Comparison of ENCODE assay signal across 9 mouse cellular contexts in genomic region chr7:24662575-24662974, GRCm38 (mm10). TPM values are rescaled to one million over a fixed set of nuclear protein-coding genes. Genes with fewer than 3 reads are reported as not detected.
A peak's percentile ranks its signal among the peaks of the same experiment; 100 is the strongest.
DNase-seq lines count a peak whose midpoint lies in the region; ATAC-seq and TF ChIP-seq lines count a peak whose summit lies in the region.
"Had no signal": no experiment of that assay in that cellular context is flagged by ENCODE, and none has a peak within 500 bp of the region (broad histone marks: within the 10 kb centered on the region; RNA-seq: fewer than 3 reads in every experiment).

No protein-coding gene starts in this region.

- no peak overlapping the region for H3K4me3 ChIP-seq in ES-Bruce4 (ENCODE audit: low read depth, low read length)
- H3K4me3 ChIP-seq in embryonic facial prominence, embryonic 11.5 days (ENCODE audit: low read depth, low read length) = no peak overlapping the region
- no peak overlapping the region for H3K4me3 ChIP-seq in lung, adult 2 months (replicated peaks; ENCODE audit: extremely low read depth, low read depth, low read length)
- H3K4me3 ChIP-seq in neural tube, embryonic 15.5 days (replicated peaks) = no peak overlapping the region
- no peak overlapping the region for H3K4me3 ChIP-seq in thymus, adult 2 months (ENCODE audit: control insufficient read depth, insufficient read depth, low read length)

- TF ChIP-seq POLR2A in ES-Bruce4 (IDR thresholded peaks at IDR 0.05; ENCODE audit: insufficient read depth, low read length) = no peak
- no peak for TF ChIP-seq POLR2A in lung, adult 2 months (IDR thresholded peaks at IDR 0.05; ENCODE audit: borderline replicate concordance, extremely low read depth, low read depth, low read length)
- TF ChIP-seq POLR2A in thymus, adult 2 months (IDR thresholded peaks at IDR 0.05; ENCODE audit: control insufficient read depth, extremely low read depth, insufficient read depth, low read length, poor library complexity) = no peak

- H3K36me3 ChIP-seq in ES-Bruce4 (ENCODE audit: control insufficient read depth, insufficient read depth, low read length, poor library complexity, severe bottlenecking) = no peaks in the 10 kb centered on the region
- no peaks in the 10 kb centered on the region for H3K36me3 ChIP-seq in embryonic facial prominence, embryonic 11.5 days (replicated peaks; ENCODE audit: control insufficient read depth, insufficient read depth, low read depth, low read length)
- no peaks in the 10 kb centered on the region for H3K36me3 ChIP-seq in neural tube, embryonic 15.5 days
- no peaks in the 10 kb centered on the region for H3K36me3 ChIP-seq in thymus, adult 2 months (ENCODE audit: control insufficient read depth, insufficient read depth, low read length)

- 0 out of 2 replicates have a peak, but pooled peaks have one; percentile 34 for ATAC-seq in embryonic facial prominence, embryonic 11.5 days (replicated peaks; ENCODE audit: insufficient number of reproducible peaks, low FRiP score, low TSS enrichment, low read depth)
- peak; percentile 21; the same call in 1 of the 2 replicates for ATAC-seq in neural tube, embryonic 15.5 days (ENCODE audit: low FRiP score)

- no peak overlapping the region for H3K4me2 ChIP-seq in embryonic facial prominence, embryonic 11.5 days (ENCODE audit: low read depth, low read length)
- no peak overlapping the region for H3K4me2 ChIP-seq in neural tube, embryonic 15.5 days

- H3K4me1 ChIP-seq in ES-Bruce4 (ENCODE audit: control insufficient read depth, insufficient read depth, low read length) = peaks cover 7% of the 10 kb centered on the region
- H3K4me1 ChIP-seq in embryonic facial prominence, embryonic 11.5 days (ENCODE audit: control insufficient read depth, insufficient read depth, low read length) = no peaks in the 10 kb centered on the region
- H3K4me1 ChIP-seq in lung, adult 2 months (ENCODE audit: control insufficient read depth, insufficient read depth, low read length) = no peaks in the 10 kb centered on the region
- H3K4me1 ChIP-seq in neural tube, embryonic 15.5 days = no peaks in the 10 kb centered on the region
- peaks cover 14% of the 10 kb centered on the region for H3K4me1 ChIP-seq in thymus, adult 2 months (replicated peaks; ENCODE audit: control insufficient read depth, insufficient read depth, low read length)

- H3K9ac ChIP-seq in ES-Bruce4 (ENCODE audit: low read depth, poor library complexity, severe bottlenecking) = no peak overlapping the region
- no peak overlapping the region for H3K9ac ChIP-seq in embryonic facial prominence, embryonic 11.5 days (replicated peaks; ENCODE audit: low read length)
- H3K9ac ChIP-seq in neural tube, embryonic 15.5 days (replicated peaks) = no peak overlapping the region

- 24% methylated on average over 8 of the region's 8 CpGs for WGBS in embryonic facial prominence, embryonic 11.5 days
- WGBS in lung, adult 2 months = 10% methylated on average over 8 of the region's 8 CpGs
- WGBS in neural tube, embryonic 15.5 days = 15% methylated on average over 8 of the region's 8 CpGs
- 4% methylated on average over 8 of the region's 8 CpGs for WGBS in thymus, adult 2 months

- H3K27me3 ChIP-seq in ES-Bruce4 (ENCODE audit: control insufficient read depth, insufficient read depth, low read length, poor library complexity, severe bottlenecking) = no peaks in the 10 kb centered on the region
- H3K27me3 ChIP-seq in embryonic facial prominence, embryonic 11.5 days (ENCODE audit: control insufficient read depth, insufficient read depth, low read length) = no peaks in the 10 kb centered on the region
- no peaks in the 10 kb centered on the region for H3K27me3 ChIP-seq in neural tube, embryonic 15.5 days (replicated peaks)
- no peaks in the 10 kb centered on the region for H3K27me3 ChIP-seq in thymus, adult 2 months (ENCODE audit: control insufficient read depth, insufficient read depth, low read length)

- peak; percentile 52 to 64 for DNase-seq in adrenal gland, postnatal 36 days
- DNase-seq in embryonic facial prominence, embryonic 11.5 days (ENCODE audit: low spot score) = peak; percentile 89
- DNase-seq in heart, postnatal 14 days = peak; percentile 55 to 74
- DNase-seq in kidney, postnatal 4 days = peak; percentile 82 to 83
- peak; percentile 59 for DNase-seq in lung, adult 2 months
- peak; percentile 82 for DNase-seq in thymus, adult 2 months

- TF ChIP-seq EP300 in ES-Bruce4 (IDR thresholded peaks at IDR 0.05; ENCODE audit: insufficient read depth, low read depth, low read length) = no peak

- peak; percentile 85 for TF ChIP-seq CTCF in ES-Bruce4 (IDR thresholded peaks at IDR 0.05; ENCODE audit: low read depth, low read length)
- peak; percentile 83 for TF ChIP-seq CTCF in lung, adult 2 months (IDR thresholded peaks at IDR 0.05; ENCODE audit: insufficient read depth, low read length)
- TF ChIP-seq CTCF in thymus, adult 2 months (IDR thresholded peaks at IDR 0.05; ENCODE audit: borderline replicate concordance, control insufficient read depth, extremely low read depth, insufficient read depth, low read length, poor library complexity) = peak; percentile 74; the same call in 1 of the 2 replicates

- intact Hi-C loops in heart, postnatal 14 days (cut with DNase I) = loop anchor here (1.0 to 10.0 kb wide), 2 partner anchors 61 to 188 kb away; no protein-coding TSS in a partner anchor

- no peaks in the 10 kb centered on the region for H3K9me3 ChIP-seq in ES-Bruce4 (replicated peaks; ENCODE audit: control insufficient read depth, insufficient read depth, low read length, poor library complexity, severe bottlenecking)
- no peaks in the 10 kb centered on the region for H3K9me3 ChIP-seq in embryonic facial prominence, embryonic 11.5 days (replicated peaks; ENCODE audit: control insufficient read depth, low read length)
- no peaks in the 10 kb centered on the region for H3K9me3 ChIP-seq in neural tube, embryonic 15.5 days (replicated peaks)

- no peak overlapping the region for H3K27ac ChIP-seq in ES-Bruce4 (ENCODE audit: insufficient read depth, low read length)
- no peak overlapping the region for H3K27ac ChIP-seq in embryonic facial prominence, embryonic 11.5 days (replicated peaks; ENCODE audit: low read depth, low read length)
- H3K27ac ChIP-seq in neural tube, embryonic 15.5 days (replicated peaks) = no peak overlapping the region
- H3K27ac ChIP-seq in thymus, adult 2 months (ENCODE audit: control insufficient read depth, insufficient read depth, low read length) = no peak overlapping the region; the same call in 1 of the 2 replicates

RNA-seq across cellular contexts. Expression of gene Tex101, which starts 13.9 kb away (rescaled TPM):
- 0.85 and 1.5 TPM in 2 replicates for polyA plus RNA-seq in ES-Bruce4 (2011; ENCODE audit: insufficient read depth, insufficient read length, low read depth, missing spikeins)
- not detected for total RNA-seq in adrenal gland, postnatal 36 days (2021)
- polyA plus RNA-seq in embryonic facial prominence, embryonic 11.5 days (2014; fragmentation: Nextera tagmentation; extraction: Ambion mirVana) = not detected in 2 replicates
- not detected for total RNA-seq in heart, postnatal 14 days (2021)
- polyA plus RNA-seq in lung, adult 2 months (2012; rRNA removed) = 0.18 TPM in 1 of 2 replicates, not detected in the other
- polyA plus RNA-seq in neural tube, embryonic 15.5 days (2015; fragmentation: Nextera tagmentation; extraction: Ambion mirVana) = not detected in 2 replicates
- polyA plus RNA-seq in thymus, adult 2 months (2012; rRNA removed) = 0.38 TPM in 1 of 2 replicates, not detected in the other
- total RNA-seq: left cerebral cortex, adult 8-10 months had no signal

RNA-seq across cellular contexts. Expression of gene Lypd3, which starts 26.2 kb away (rescaled TPM):
- 0.48 and 0.81 TPM in 2 replicates for polyA plus RNA-seq in ES-Bruce4 (2011; ENCODE audit: insufficient read depth, insufficient read length, low read depth, missing spikeins)
- under 1 TPM; 0.36 to 0.92 TPM for total RNA-seq in adrenal gland, postnatal 36 days (2021)
- polyA plus RNA-seq in embryonic facial prominence, embryonic 11.5 days (2014; fragmentation: Nextera tagmentation; extraction: Ambion mirVana) = 2.0 and 2.1 TPM in 2 replicates
- total RNA-seq in heart, postnatal 14 days (2021) = not detected
- polyA plus RNA-seq in lung, adult 2 months (2012; rRNA removed) = 0.07 and 63.0 TPM in 2 replicates
- 0.36 and 0.78 TPM in 2 replicates for polyA plus RNA-seq in neural tube, embryonic 15.5 days (2015; fragmentation: Nextera tagmentation; extraction: Ambion mirVana)
- 4.2 and 4.7 TPM in 2 replicates for polyA plus RNA-seq in thymus, adult 2 months (2012; rRNA removed)

RNA-seq across cellular contexts. Expression of gene BC049730, which starts 46.5 kb away (rescaled TPM):
- polyA plus RNA-seq in ES-Bruce4 (2011; ENCODE audit: insufficient read depth, insufficient read length, low read depth, missing spikeins) = not detected in 2 replicates
- not detected for total RNA-seq in adrenal gland, postnatal 36 days (2021)
- polyA plus RNA-seq in embryonic facial prominence, embryonic 11.5 days (2014; fragmentation: Nextera tagmentation; extraction: Ambion mirVana) = not detected in 2 replicates
- not detected for total RNA-seq in heart, postnatal 14 days (2021)
- not detected in 2 replicates for polyA plus RNA-seq in lung, adult 2 months (2012; rRNA removed)
- polyA plus RNA-seq in neural tube, embryonic 15.5 days (2015; fragmentation: Nextera tagmentation; extraction: Ambion mirVana) = not detected in 2 replicates
- polyA plus RNA-seq in thymus, adult 2 months (2012; rRNA removed) = not detected in 2 replicates
- total RNA-seq: left cerebral cortex, adult 8-10 months had no signal

RNA-seq across cellular contexts. Expression of gene Phldb3, which starts 52.0 kb away (rescaled TPM):
- polyA plus RNA-seq in ES-Bruce4 (2011; ENCODE audit: insufficient read depth, insufficient read length, low read depth, missing spikeins) = 5.6 and 7.1 TPM in 2 replicates
- 1 to 10 TPM; 5.4 to 5.8 TPM for total RNA-seq in adrenal gland, postnatal 36 days (2021)
- polyA plus RNA-seq in embryonic facial prominence, embryonic 11.5 days (2014; fragmentation: Nextera tagmentation; extraction: Ambion mirVana) = 0.10 and 0.13 TPM in 2 replicates
- under 1 TPM; 0.51 to 0.55 TPM for total RNA-seq in heart, postnatal 14 days (2021)
- polyA plus RNA-seq in lung, adult 2 months (2012; rRNA removed) = 3.6 and 5.9 TPM in 2 replicates
- polyA plus RNA-seq in neural tube, embryonic 15.5 days (2015; fragmentation: Nextera tagmentation; extraction: Ambion mirVana) = 0.37 TPM in 1 of 2 replicates, not detected in the other
- polyA plus RNA-seq in thymus, adult 2 months (2012; rRNA removed) = 10.7 and 11.5 TPM in 2 replicates
